Mouse (Mus musculus) forebrain, embryonic 11.5 days (tissue): ENCODE measurements around the gene Vinac1. TPM values are rescaled to one million over a fixed set of nuclear protein-coding genes. Genes with fewer than 3 reads are reported as not detected.

Source experiments
- ATAC-seq: fragments of 200-750 bp; cut with Nextera tagmentation; replicated peaks from 2 replicates; pipeline ENCODE4 v1.8.0; 2017; ENCODE audit warnings: moderate TSS enrichment; ENCODE audit not compliant: low FRiP score
- DNase-seq: peaks from one replicate; pipeline ENCODE4 v3.0.0-alpha.2; 2017; ENCODE audit warnings: low spot score
- H3K27ac ChIP-seq: fragments of 300-500 bp; sonication (generic); 2 replicates; pipeline ENCODE4 v1.5.1; 2014; ENCODE audit warnings: low read depth, low read length
- H3K27me3 ChIP-seq: fragments of 300-500 bp; sonication (generic); 2 replicates; pipeline ENCODE4 v1.6.1; 2014; ENCODE audit warnings: mild to moderate bottlenecking, low read length, mixed read lengths; ENCODE audit not compliant: control insufficient read depth, insufficient read depth
- H3K36me3 ChIP-seq: fragments of 300-500 bp; sonication (generic); 2 replicates; pipeline ENCODE4 v1.6.1; 2014; ENCODE audit warnings: mild to moderate bottlenecking, low read length, moderate library complexity, mixed read lengths; ENCODE audit not compliant: control insufficient read depth, insufficient read depth
- H3K4me1 ChIP-seq: fragments of 300-500 bp; sonication (generic); replicated peaks from 2 replicates; pipeline ENCODE4 v1.6.1; 2014; ENCODE audit warnings: low read length, mixed read lengths; ENCODE audit not compliant: control insufficient read depth, insufficient read depth
- H3K4me2 ChIP-seq: fragments of 300-500 bp; sonication (generic); 2 replicates; pipeline ENCODE4 v1.6.1; 2014; ENCODE audit warnings: low read depth, mild to moderate bottlenecking, low read length, moderate library complexity, mixed read lengths; ENCODE audit not compliant: severe bottlenecking
- H3K4me3 ChIP-seq: fragments of 300-500 bp; sonication (generic); 2 replicates; pipeline ENCODE4 v1.5.1; 2014; ENCODE audit warnings: low read depth, low read length
- H3K9ac ChIP-seq: fragments of 300-500 bp; sonication (generic); 2 replicates; pipeline ENCODE4 v1.6.1; 2014; ENCODE audit warnings: low read length
- H3K9me3 ChIP-seq: fragments of 300-500 bp; sonication (generic); 2 replicates; pipeline ENCODE4 v1.6.1; 2016; ENCODE audit warnings: low read length, mixed read lengths; ENCODE audit not compliant: control insufficient read depth
- WGBS: fragments of 180-500 bp; shearing (Covaris S2); extraction: QIAGEN DNeasy Blood & Tissue Kit; methylation state at CpG from one replicate; pipeline ENCODE4 v1.1.7; 2014; 5-methylcytosine and 5-hydroxymethylcytosine counted together
- polyA plus RNA-seq: library from polyadenylated mRNA; unstranded; fragments of >200 nt; fragmentation: Nextera tagmentation; extraction: Ambion mirVana; gene quantifications from 2 replicates; pipeline ENCODE4 v1.2.1, GENCODE M21; 2014

Gene Vinac1
- polyA plus RNA-seq, 1 experiment from 2014 or later: 0.08 TPM

DNA sequence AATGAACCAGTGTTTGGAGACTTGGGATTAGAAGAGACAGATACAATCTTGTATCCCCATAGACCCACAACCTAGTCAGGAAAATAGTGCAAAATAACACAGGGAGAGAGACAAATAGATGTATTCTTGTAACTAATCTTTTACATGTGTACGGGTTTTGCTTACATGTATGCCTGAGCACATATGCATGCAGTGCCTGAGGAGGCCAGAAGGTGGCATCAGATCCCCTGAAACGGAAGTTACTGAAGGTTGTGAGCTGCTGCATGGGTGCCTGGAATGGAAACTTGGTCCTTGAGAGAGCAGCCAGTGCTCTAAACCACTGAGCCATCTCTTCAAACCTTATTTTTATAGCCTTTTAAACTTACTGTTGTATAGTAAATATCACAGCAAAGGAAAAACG lies 30.3 kb upstream of the Vinac1 start:
- WGBS: 81% methylated on average over 3 of the region's 3 CpGs
- Histone ChIP-seq H3K27me3 (no peaks in the 10 kb centered on the region), H3K9ac (no peak overlapping the region), H3K4me3 (no peak overlapping the region), H3K27ac (no peak overlapping the region), H3K36me3 (peaks cover 2% of the 10 kb centered on the region; the same call in 1 of the 2 replicates), H3K9me3 (no peaks in the 10 kb centered on the region), H3K4me2 (no peak overlapping the region), H3K4me1 (no peaks in the 10 kb centered on the region)
- DNase-seq (no peak), ATAC-seq (no peak)

- ATAC-seq: no peak
Observed at GRCm38 (mm10) chr2:129070296-129070695, 22.3 kb upstream of the Vinac1 start.

GRCm38 (mm10) chr2:129066326-129066725 lies 18.4 kb upstream of the Vinac1 start:
- peak overlapping the region; percentile 88 for H3K4me2 ChIP-seq
- DNase-seq: peak; percentile 70

More at GRCm38 (mm10) chr2:129070296-129070695, 22.3 kb upstream of the Vinac1 start:
- Histone ChIP-seq H3K36me3 (no peaks in the 10 kb centered on the region; the same call in 1 of the 2 replicates), H3K4me3 (no peak overlapping the region), H3K9ac (no peak overlapping the region), H3K4me2 (no peak overlapping the region), H3K27ac (no peak overlapping the region), H3K4me1 (peaks cover 7% of the 10 kb centered on the region; the same call in 1 of the 2 replicates), H3K9me3 (no peaks in the 10 kb centered on the region), H3K27me3 (no peaks in the 10 kb centered on the region)
- 89% methylated on average over 3 of the region's 3 CpGs for WGBS
- no peak for DNase-seq

GRCm38 (mm10) chr2:129065437-129066282 lies 17.7 kb upstream of the Vinac1 start, which contains the start of gene Ttl:
Ttl (plus strand) TSS chr2:129065942.
- Histone ChIP-seq H3K4me1 (peaks cover 7% of the 10 kb centered on the region; the same call in 1 of the 2 replicates), H3K4me2 (peak within 1 kb of the TSS; percentile 88), H3K27me3 (no peaks in the 10 kb centered on the region), H3K9ac (peak within 1 kb of the TSS; percentile 84), H3K4me3 (peak within 1 kb of the TSS; percentile 82), H3K36me3 (no peaks in the 10 kb centered on the region; the same call in 1 of the 2 replicates), H3K27ac (no peak within 1 kb of the TSS), H3K9me3 (no peaks in the 10 kb centered on the region)
- WGBS: 1% methylated on average over 62 of the region's 62 CpGs
- ATAC-seq (peak; percentile 94), DNase-seq (peak; percentile 90)

More at GRCm38 (mm10) chr2:129066326-129066725, 18.4 kb upstream of the Vinac1 start:
- peak; percentile 69 for ATAC-seq
- WGBS: 1% methylated on average over 20 of the region's 20 CpGs
- H3K4me1 ChIP-seq: peaks cover 7% of the 10 kb centered on the region; the same call in 1 of the 2 replicates
- H3K9me3 ChIP-seq: no peaks in the 10 kb centered on the region
- no peaks in the 10 kb centered on the region for H3K27me3 ChIP-seq
- no peak overlapping the region for H3K27ac ChIP-seq
- H3K36me3 ChIP-seq: no peaks in the 10 kb centered on the region; the same call in 1 of the 2 replicates
- peak overlapping the region; percentile 82 for H3K4me3 ChIP-seq
- H3K9ac ChIP-seq: peak overlapping the region; percentile 84

GRCm38 (mm10) chr2:129061456-129062059 lies 13.6 kb upstream of the Vinac1 start:
- H3K9me3 ChIP-seq: no peaks in the 10 kb centered on the region; the same call in 1 of the 2 replicates
- 81% methylated on average over 10 of the region's 10 CpGs for WGBS
- DNase-seq: no peak

DNA sequence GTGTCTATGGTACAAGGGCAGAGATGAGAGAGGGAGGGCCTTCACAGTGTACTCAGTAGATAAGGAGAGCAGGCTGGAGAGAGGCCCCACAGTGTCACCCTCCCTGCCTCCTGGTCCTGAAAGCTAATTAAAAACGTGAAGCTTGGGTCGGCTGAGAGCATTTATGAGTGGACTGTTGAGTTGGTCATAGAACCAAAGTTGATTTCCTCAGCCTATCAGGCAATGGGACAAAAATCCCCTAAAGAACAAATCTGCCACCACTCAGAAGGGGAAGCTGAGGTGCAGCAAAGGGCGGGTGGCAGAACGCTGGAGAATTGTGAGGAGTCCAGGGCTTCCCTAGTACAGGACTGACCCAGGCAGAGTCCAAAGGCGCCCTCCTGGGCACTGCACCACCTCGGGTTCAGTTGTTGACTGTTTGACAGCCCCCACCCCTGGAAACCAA lies 10.0 kb upstream of the Vinac1 start:
- no peak for DNase-seq
- Histone ChIP-seq H3K27me3 (no peaks in the 10 kb centered on the region), H3K4me1 (no peaks in the 10 kb centered on the region), H3K27ac (no peak overlapping the region), H3K9ac (no peak overlapping the region), H3K36me3 (no peaks in the 10 kb centered on the region), H3K4me3 (no peak overlapping the region), H3K9me3 (peaks cover 4% of the 10 kb centered on the region), H3K4me2 (no peak overlapping the region)
- ATAC-seq: no peak
- 82% methylated on average over 6 of the region's 6 CpGs for WGBS

More at GRCm38 (mm10) chr2:129061456-129062059, 13.6 kb upstream of the Vinac1 start:
- H3K36me3 ChIP-seq: no peaks in the 10 kb centered on the region
- peaks cover 1% of the 10 kb centered on the region; the same call in 1 of the 2 replicates for H3K4me1 ChIP-seq
- no peak overlapping the region for H3K4me2 ChIP-seq
- H3K9ac ChIP-seq: no peak overlapping the region
- no peak for ATAC-seq
- H3K27me3 ChIP-seq: no peaks in the 10 kb centered on the region
- H3K27ac ChIP-seq: no peak overlapping the region
- no peak overlapping the region for H3K4me3 ChIP-seq

GRCm38 (mm10) chr2:129057256-129057655 lies 9.3 kb upstream of the Vinac1 start:
- Histone ChIP-seq H3K27me3 (no peaks in the 10 kb centered on the region), H3K4me1 (no peaks in the 10 kb centered on the region), H3K36me3 (no peaks in the 10 kb centered on the region), H3K9me3 (peaks cover 4% of the 10 kb centered on the region), H3K27ac (no peak overlapping the region), H3K9ac (no peak overlapping the region), H3K4me2 (no peak overlapping the region), H3K4me3 (no peak overlapping the region)
- 97% methylated on average over 8 of the region's 8 CpGs for WGBS
- DNase-seq: no peak
- ATAC-seq: no peak

- Histone ChIP-seq H3K9ac (no peak overlapping the region), H3K9me3 (peaks cover 4% of the 10 kb centered on the region), H3K27me3 (no peaks in the 10 kb centered on the region), H3K4me1 (no peaks in the 10 kb centered on the region), H3K4me2 (no peak overlapping the region), H3K4me3 (no peak overlapping the region), H3K27ac (no peak overlapping the region), H3K36me3 (no peaks in the 10 kb centered on the region)
- WGBS: 41% methylated on average over 9 of the region's 9 CpGs
- DNase-seq (no peak), ATAC-seq (no peak)
Observed at GRCm38 (mm10) chr2:129056597-129056996, 8.6 kb upstream of the Vinac1 start.
